Mouse (Mus musculus) liver, embryonic 14.5 days (tissue): ENCODE data around the gene Zfyve27. TPM values are rescaled to one million over a fixed set of nuclear protein-coding genes. Genes with fewer than 3 reads are reported as not detected.

Source experiments
- ATAC-seq: fragments of 200-750 bp; cut with Nextera tagmentation; 2 replicates; pipeline ENCODE4 v1.8.0; 2017; ENCODE audit warnings: moderate number of reproducible peaks, mild to moderate bottlenecking, moderate library complexity; ENCODE audit not compliant: insufficient read depth
- DNase-seq, 3 experiments: peaks; one replicate each; pipeline ENCODE4 v3.0.0-alpha.2; 2012 to 2013; ENCODE audit warnings: low read depth in 3 of 3, low spot score in 3 of 3
- H3K27ac ChIP-seq: fragments of 300-500 bp; sonication (generic); 2 replicates; pipeline ENCODE4 v1.5.1; 2014; ENCODE audit warnings: moderate library complexity, mild to moderate bottlenecking, control low read depth, inconsistent platforms
- H3K27me3 ChIP-seq: fragments of 300-500 bp; sonication (generic); 2 replicates; pipeline ENCODE4 v1.6.1; 2014; ENCODE audit warnings: mild to moderate bottlenecking, low read length, moderate library complexity; ENCODE audit not compliant: control insufficient read depth, insufficient read depth
- H3K36me3 ChIP-seq: fragments of 300-500 bp; sonication (generic); replicated peaks from 2 replicates; pipeline ENCODE4 v1.6.1; 2014; ENCODE audit warnings: low read depth; ENCODE audit not compliant: control insufficient read depth, insufficient read depth
- H3K4me1 ChIP-seq, 2 experiments: fragments of 200-500 bp in 1 of 2; fragments of 300-500 bp in 1 of 2; sonication (generic) in 1 of 2; replicated peaks; 2 replicates each; pipeline ENCODE4 v1.6.1; 2012 to 2014; ENCODE audit warnings: antibody characterized with exemption in 1 of 2, inconsistent platforms in 1 of 2, low read length in 1 of 2; ENCODE audit not compliant: control insufficient read depth in 2 of 2, insufficient read depth in 2 of 2
- H3K4me2 ChIP-seq: fragments of 300-500 bp; sonication (generic); 2 replicates; pipeline ENCODE4 v1.6.1; 2014; ENCODE audit warnings: low read depth, mild to moderate bottlenecking, control low read depth, moderate library complexity
- H3K4me3 ChIP-seq, 2 experiments: fragments of 200-500 bp in 1 of 2; fragments of 300-500 bp in 1 of 2; sonication (generic) in 1 of 2; 2 replicates each; pipeline ENCODE4 v1.5.1; 2012 to 2014; ENCODE audit warnings: low read depth in 2 of 2, low read length in 2 of 2, mild to moderate bottlenecking in 2 of 2, control low read depth in 1 of 2, inconsistent platforms in 1 of 2, moderate library complexity in 1 of 2; ENCODE audit not compliant: insufficient read depth in 1 of 2
- H3K9ac ChIP-seq: fragments of 300-500 bp; sonication (generic); replicated peaks from 2 replicates; pipeline ENCODE4 v1.6.1; 2014; ENCODE audit warnings: mild to moderate bottlenecking, control low read depth, moderate library complexity
- H3K9me3 ChIP-seq: fragments of 300-500 bp; sonication (generic); 2 replicates; pipeline ENCODE4 v1.6.1; 2016; ENCODE audit warnings: low read length, mixed read lengths; ENCODE audit not compliant: control insufficient read depth
- CTCF ChIP-seq: IDR thresholded peaks from 2 replicates; pipeline ENCODE4 v1.5.1; 2016; ENCODE audit warnings: antibody characterized with exemption, low read depth, control low read depth
- EP300 ChIP-seq: IDR thresholded peaks from 2 replicates; pipeline ENCODE4 v1.6.1; 2016; ENCODE audit warnings: antibody characterized with exemption, low read depth
- WGBS: fragments of 180-500 bp; shearing (Covaris S2); extraction: QIAGEN DNeasy Blood & Tissue Kit; methylation state at CpG from one replicate; pipeline ENCODE4 v1.1.7; 2014; ENCODE audit not compliant: insufficient replicate concordance; 5-methylcytosine and 5-hydroxymethylcytosine counted together
- polyA plus RNA-seq, 2 experiments: library from polyadenylated mRNA; depleted of rRNA in 1 of 2; stranded (reverse) in 1 of 2; unstranded in 1 of 2; fragments of >200 nt; fragmentation: Nextera tagmentation in 1 of 2; extraction: Ambion mirVana in 1 of 2; gene quantifications; 2 replicates each; pipeline versions ENCODE4 v1.2.1 to v1.2.3; 2012 to 2014

Gene Zfyve27
- polyA plus RNA-seq, 2 experiments, result 3.9 to 8.5 TPM

GRCm38 (mm10) chr19:42142757-42143156 is 21.0 kb upstream of the Zfyve27 start:
- ATAC-seq, result no peak
- no peak overlapping the region for H3K9ac ChIP-seq
- TF ChIP-seq CTCF, result no peak
- no peak for TF ChIP-seq EP300

GRCm38 (mm10) chr19:42144067-42144466 is 19.7 kb upstream of the Zfyve27 start:
- H3K9ac ChIP-seq, result no peak overlapping the region
- peaks cover 4 to 11% of the 10 kb centered on the region in 2 experiments for H3K4me1 ChIP-seq
- TF ChIP-seq CTCF, result no peak
- no peak for TF ChIP-seq EP300
- WGBS, result 47% methylated on average over 6 of the region's 6 CpGs
- no peaks in the 10 kb centered on the region for H3K36me3 ChIP-seq
- H3K4me3 ChIP-seq, result no peak overlapping the region
- no peaks in the 10 kb centered on the region for H3K9me3 ChIP-seq
- no peak overlapping the region for H3K4me2 ChIP-seq
- DNase-seq, result no peak
- ATAC-seq, result no peak
- H3K27ac ChIP-seq, result no peak overlapping the region
- H3K27me3 ChIP-seq, result peaks cover 27% of the 10 kb centered on the region

More at GRCm38 (mm10) chr19:42142757-42143156, 21.0 kb upstream of the Zfyve27 start:
- DNase-seq, result no peak
- no peak overlapping the region for H3K4me2 ChIP-seq
- H3K4me1 ChIP-seq, result peaks cover 4 to 7% of the 10 kb centered on the region in 2 experiments; a peak in 3 of 4 replicates
- H3K27ac ChIP-seq, result no peak overlapping the region
- peaks cover 14% of the 10 kb centered on the region for H3K27me3 ChIP-seq
- no peaks in the 10 kb centered on the region for H3K36me3 ChIP-seq
- 62% methylated on average over 2 of the region's 2 CpGs for WGBS
- no peak overlapping the region for H3K4me3 ChIP-seq
- no peaks in the 10 kb centered on the region for H3K9me3 ChIP-seq

GRCm38 (mm10) chr19:42144541-42145167 is 19.1 kb upstream of the Zfyve27 start:
- ATAC-seq (no peak), DNase-seq (peak; percentile 54 to 58 (median 55))
- Histone ChIP-seq H3K9me3 (no peaks in the 10 kb centered on the region), H3K36me3 (no peaks in the 10 kb centered on the region), H3K27ac (no peak overlapping the region), H3K27me3 (peaks cover 28% of the 10 kb centered on the region), H3K9ac (no peak overlapping the region), H3K4me2 (no peak overlapping the region), H3K4me1 (peaks cover 6 to 14% of the 10 kb centered on the region in 2 experiments), H3K4me3 (no peak overlapping the region)
- WGBS, result 29% methylated on average over 8 of the region's 8 CpGs
- TF ChIP-seq EP300 (no peak), CTCF (peak; percentile 78)

- H3K27ac ChIP-seq, result no peak overlapping the region
- ATAC-seq, result no peak
- no peak for DNase-seq
- H3K9ac ChIP-seq, result no peak overlapping the region
- H3K4me2 ChIP-seq, result no peak overlapping the region
- TF ChIP-seq CTCF (no peak), EP300 (no peak)
- H3K36me3 ChIP-seq, result no peaks in the 10 kb centered on the region
- no peak overlapping the region for H3K4me3 ChIP-seq
- 53% methylated on average over 4 of the region's 4 CpGs for WGBS
- H3K4me1 ChIP-seq, result peaks cover 7 to 15% of the 10 kb centered on the region in 2 experiments
- H3K27me3 ChIP-seq, result peaks cover 28% of the 10 kb centered on the region
- no peaks in the 10 kb centered on the region for H3K9me3 ChIP-seq
Measured at GRCm38 (mm10) chr19:42145210-42145609, 18.5 kb upstream of the Zfyve27 start.

- DNase-seq, result no peak
- ATAC-seq, result no peak
- Histone ChIP-seq H3K4me1 (peaks cover 7 to 15% of the 10 kb centered on the region in 2 experiments), H3K9ac (no peak overlapping the region), H3K27ac (no peak overlapping the region), H3K4me3 (no peak overlapping the region), H3K27me3 (peaks cover 28% of the 10 kb centered on the region), H3K36me3 (no peaks in the 10 kb centered on the region), H3K9me3 (no peaks in the 10 kb centered on the region), H3K4me2 (no peak overlapping the region)
- no peak for TF ChIP-seq CTCF
- TF ChIP-seq EP300, result no peak
- WGBS, result 67% methylated on average over 2 of the region's 2 CpGs
Measured at GRCm38 (mm10) chr19:42145731-42146130, 18.0 kb upstream of the Zfyve27 start.
